Mouse (Mus musculus) heart, adult 10 weeks (tissue): ENCODE data around the gene Krt88. TPM values are rescaled to one million over a fixed set of nuclear protein-coding genes. Genes with fewer than 3 reads are reported as not detected.

Experiments used
- polyA plus RNA-seq: library from polyadenylated mRNA; stranded (reverse); fragments of 350-450 nt; fragmentation: Illumina TruSeq; extraction: RNeasy Lipid Tissue Mini Kit (QIAGEN cat#74804); gene quantifications from one replicate; pipeline ENCODE4 v1.2.3, GENCODE M21; 2014; ENCODE audit warnings: low read depth, low replicate concordance

Gene Krt88
- polyA plus RNA-seq, result not detected

GRCm38 (mm10) chr15:101447444-101447843 is at the start of gene Krt88:
Gene Krt88, plus strand, starts transcription at chr15:101447744.

GRCm38 (mm10) chr15:101410775-101411174 is 36.8 kb upstream of the Krt88 start, which contains the start of gene Krt7:
Gene Krt7, plus strand, starts transcription at chr15:101411043.

GRCm38 (mm10) chr15:101438555-101438954 is 9.0 kb upstream of the Krt88 start, which contains the start of gene Krt87:
Gene Krt87, minus strand, starts transcription at chr15:101438804.

DNA sequence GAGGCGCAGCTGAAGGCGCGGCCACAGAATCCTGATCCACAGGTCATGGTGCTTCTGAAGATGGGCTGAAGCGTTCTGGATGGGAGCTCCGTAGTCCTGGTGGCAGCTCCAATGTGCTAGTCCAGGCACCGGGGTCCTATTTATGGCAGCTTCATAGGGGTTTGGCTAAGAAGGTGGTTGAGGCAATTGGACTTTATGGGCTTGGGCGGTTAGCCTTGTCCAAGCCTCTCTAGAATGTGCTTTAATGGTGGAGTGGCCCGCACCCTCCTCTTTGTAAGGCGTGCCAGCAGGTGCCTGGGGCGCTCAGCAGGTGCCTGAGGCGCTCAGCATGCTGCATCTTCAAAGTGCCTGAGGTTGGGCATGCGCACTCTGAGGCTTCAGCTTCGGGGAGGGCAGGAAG is 16.1 kb downstream of the Krt88 start, which contains the start of gene Krt81:
Gene Krt81, minus strand, starts transcription at position 101 of the 400 bp plus-strand sequence.

GRCm38 (mm10) chr15:101472952-101473528 is 25.5 kb downstream of the Krt88 start, which contains the start of gene Krt86:
Gene Krt86, plus strand, starts transcription at chr15:101473478.

DNA sequence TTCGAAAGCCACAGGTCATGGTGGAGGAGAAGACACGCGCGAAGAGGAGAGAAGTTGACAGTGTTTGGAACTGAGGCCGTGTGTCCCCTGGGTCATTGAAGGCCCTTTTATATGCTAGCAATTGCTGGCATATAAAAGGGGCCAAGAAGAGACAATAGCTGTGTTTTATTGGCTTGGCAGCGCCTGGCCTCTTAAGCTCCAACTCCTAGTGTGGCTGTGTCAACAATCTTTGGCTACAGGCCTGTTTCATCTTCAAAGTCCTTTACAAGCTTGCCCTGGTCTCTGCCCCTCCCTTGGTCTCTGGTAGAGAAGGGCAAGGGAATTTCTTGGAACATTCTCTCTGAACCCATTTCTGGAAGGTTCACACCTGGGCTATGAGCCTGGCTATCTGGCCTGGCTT is 43.9 kb downstream of the Krt88 start, which contains the start of gene Krt83:
Gene Krt83, minus strand, starts transcription at position 82 of the 400 bp plus-strand sequence.

Other genes starting within 250 kb of the Krt88 start
- gene Grasp, start 223.6 kb upstream of the Krt88 start, polyA plus RNA-seq, result 5.7 TPM
- 58.5 TPM for gene Nr4a1, start 193.5 kb upstream of the Krt88 start, polyA plus RNA-seq
- gene Atg101, start 163.5 kb upstream of the Krt88 start, polyA plus RNA-seq, result 19.5 TPM
- 1.1 TPM for gene 6030408B16Rik, start 154.5 kb upstream of the Krt88 start, polyA plus RNA-seq
- 1.9 TPM for gene Krt80, start 77.6 kb upstream of the Krt88 start, polyA plus RNA-seq
- gene Krt7, start 36.7 kb upstream of the Krt88 start, polyA plus RNA-seq, result 2.1 TPM
- gene Krt87, start 8.9 kb upstream of the Krt88 start, polyA plus RNA-seq, result not detected
- not detected for gene Krt81, start 16.0 kb downstream of the Krt88 start, polyA plus RNA-seq
- gene Krt86, start 25.7 kb downstream of the Krt88 start, polyA plus RNA-seq, result not detected
- not detected for gene Krt83, start 43.8 kb downstream of the Krt88 start, polyA plus RNA-seq
- not detected for gene Gm49425, start 69.5 kb downstream of the Krt88 start, polyA plus RNA-seq
- not detected for gene Krt84, start 85.1 kb downstream of the Krt88 start, polyA plus RNA-seq
- not detected for gene Krt82, start 102.9 kb downstream of the Krt88 start, polyA plus RNA-seq
- not detected for gene Krt90, start 115.2 kb downstream of the Krt88 start, polyA plus RNA-seq
- gene Krt75, start 126.2 kb downstream of the Krt88 start, polyA plus RNA-seq, result not detected
- not detected for gene Gm5414, start 180.4 kb downstream of the Krt88 start, polyA plus RNA-seq
- not detected for gene Gm5478, start 199.6 kb downstream of the Krt88 start, polyA plus RNA-seq
- not detected for gene Krt6b, start 232.5 kb downstream of the Krt88 start, polyA plus RNA-seq
- not detected for gene Krt6a, start 246.6 kb downstream of the Krt88 start, polyA plus RNA-seq